Mouse (Mus musculus) liver, adult 2 months (tissue): Measurements from ENCODE around the gene Snhg11. TPM values are rescaled to one million over a fixed set of nuclear protein-coding genes. Genes with fewer than 3 reads are reported as not detected.

Experiments
- DNase-seq: peaks from one replicate; pipeline ENCODE4 v3.0.0-alpha.2; 2011; ENCODE audit warnings: low read depth, low spot score; ENCODE audit errors: extremely low read depth
- H3K27ac ChIP-seq: fragments of 200-500 bp; replicated peaks from 2 replicates; pipeline ENCODE4 v1.5.1; 2012; ENCODE audit warnings: low read depth, mild to moderate bottlenecking, control low read depth, inconsistent platforms, low read length; ENCODE audit not compliant: insufficient read depth
- H3K27me3 ChIP-seq: fragments of 200-500 bp; 2 replicates; pipeline ENCODE4 v1.6.1; 2012; ENCODE audit warnings: mild to moderate bottlenecking, moderate library complexity, low read length, inconsistent platforms; ENCODE audit not compliant: control insufficient read depth, insufficient read depth
- H3K36me3 ChIP-seq: fragments of 200-500 bp; 2 replicates; pipeline ENCODE4 v1.6.1; 2012; ENCODE audit warnings: low read length, inconsistent platforms; ENCODE audit not compliant: control insufficient read depth, insufficient read depth
- H3K4me1 ChIP-seq: fragments of 200-500 bp; 2 replicates; pipeline ENCODE4 v1.6.1; 2011; ENCODE audit warnings: low read length; ENCODE audit not compliant: control insufficient read depth, insufficient read depth
- H3K4me3 ChIP-seq: fragments of 200-500 bp; 2 replicates; pipeline ENCODE4 v1.5.1; 2011; ENCODE audit warnings: low read depth, mild to moderate bottlenecking, control low read depth, low read length, moderate library complexity; ENCODE audit not compliant: insufficient read depth
- H3K79me2 ChIP-seq: fragments of 200-500 bp; 2 replicates; pipeline ENCODE4 v1.6.1; 2012; ENCODE audit warnings: inconsistent platforms, mild to moderate bottlenecking, low read length, moderate library complexity; ENCODE audit not compliant: control insufficient read depth, insufficient read depth
- H3K9ac ChIP-seq: fragments of 200-500 bp; 2 replicates; pipeline ENCODE4 v1.6.1; 2012; ENCODE audit warnings: low read depth, mild to moderate bottlenecking, control low read depth, inconsistent platforms, low read length
- CTCF ChIP-seq: fragments of 200-500 bp; IDR thresholded peaks from 2 replicates; pipeline ENCODE4 v1.5.1; 2011; ENCODE audit warnings: low read depth, low read length, control low read depth
- POLR2A ChIP-seq: fragments of 200-500 bp; IDR thresholded peaks from 2 replicates; pipeline ENCODE4 v1.6.1; 2011; ENCODE audit warnings: low read length, control low read depth; ENCODE audit not compliant: insufficient read depth; ENCODE audit errors: extremely low read depth
- WGBS: fragments of 180-500 bp; shearing (Covaris S2); methylation state at CpG from one replicate; pipeline ENCODE4 v1.1.7; 2018; 5-methylcytosine and 5-hydroxymethylcytosine counted together
- polyA plus RNA-seq: library from polyadenylated mRNA; depleted of rRNA; stranded (reverse); fragments of >200 nt; gene quantifications from 2 replicates; pipeline ENCODE4 v1.2.3, GENCODE M21; 2012; rRNA removed
- total RNA-seq: library from RNA; depleted of rRNA; stranded (reverse); fragments of >200 nt; gene quantifications from 2 replicates; pipeline ENCODE4 v1.2.3, GENCODE M21; 2014; rRNA removed

Snhg11 gene
- total and polyA plus RNA-seq, 2 experiments = 0.92 to 3.5 TPM

DNA sequence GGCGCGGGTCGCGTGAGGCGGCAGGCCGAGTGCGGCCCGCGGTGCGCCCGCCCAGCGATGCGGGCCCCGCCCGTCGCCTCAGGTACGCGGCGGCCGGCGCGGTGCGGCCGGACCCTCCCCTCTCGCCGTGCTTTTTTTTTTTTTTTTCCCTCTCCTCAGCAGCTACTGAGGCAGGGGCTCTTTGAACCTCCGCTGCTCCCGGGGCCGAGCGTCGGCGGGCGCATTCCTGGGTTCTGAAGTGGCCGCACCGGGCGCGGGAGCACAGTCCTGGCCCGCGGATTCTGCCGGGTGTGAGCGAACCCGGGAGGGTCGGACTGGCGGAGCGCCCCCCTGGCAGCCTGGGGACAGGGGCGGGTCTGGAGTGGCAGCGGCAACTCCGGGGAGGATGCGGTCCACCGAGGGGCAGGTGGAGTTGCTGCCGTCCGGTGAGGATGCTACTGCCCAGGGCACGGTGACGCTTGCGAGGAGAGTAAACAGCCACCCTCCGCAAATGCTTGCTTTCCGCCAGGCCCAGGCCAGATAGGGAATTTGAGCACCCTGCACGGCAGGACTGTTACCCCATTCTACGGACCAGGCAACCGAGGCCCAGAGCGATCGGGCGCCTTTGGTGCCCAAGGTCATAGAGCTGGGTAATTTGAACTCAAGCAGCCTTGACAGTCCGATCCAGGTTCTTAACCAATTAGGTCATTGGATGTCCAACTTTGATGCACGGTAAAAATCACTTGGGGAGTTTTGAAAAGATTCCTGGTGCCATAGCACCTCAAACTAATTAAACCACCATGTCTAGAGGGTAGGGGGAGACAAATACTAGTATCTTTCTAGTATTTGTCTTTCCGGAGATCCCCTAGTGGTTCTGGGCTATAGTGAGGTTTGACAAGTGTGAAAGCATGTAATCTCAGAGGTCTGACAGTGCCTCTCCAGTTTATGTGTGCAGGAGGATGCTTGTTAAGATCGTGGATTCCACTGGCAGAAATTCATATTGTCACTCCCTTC lies 34.9 kb downstream of the Snhg11 start:
- peaks cover 13% of the 10 kb centered on the region for H3K4me1 ChIP-seq

DNA sequence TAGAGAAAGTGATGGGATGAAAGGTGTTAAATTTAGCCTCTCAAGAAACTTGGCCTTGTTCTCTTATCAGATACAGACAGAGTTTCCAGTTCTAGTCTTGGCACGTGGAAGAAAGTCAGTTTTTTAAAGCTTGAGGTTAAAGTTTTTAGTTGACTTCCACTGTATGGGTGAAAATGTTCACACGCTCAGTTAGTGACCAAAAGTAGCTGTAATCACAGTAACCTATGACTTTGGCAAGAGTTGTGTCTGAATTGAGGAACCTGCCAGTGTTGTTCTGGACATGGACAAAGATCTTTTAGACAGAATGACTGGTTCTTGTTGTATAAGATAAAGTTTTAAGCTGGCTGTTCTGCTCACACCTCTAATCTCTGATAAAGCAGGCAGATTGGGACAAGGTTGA lies 37.8 kb downstream of the Snhg11 start:
- Histone ChIP-seq H3K79me2 (peaks cover 17% of the 10 kb centered on the region; the same call in 1 of the 2 replicates), H3K4me3 (no peak overlapping the region), H3K4me1 (peaks cover 13% of the 10 kb centered on the region), H3K27ac (no peak overlapping the region), H3K9ac (no peak overlapping the region), H3K36me3 (no peaks in the 10 kb centered on the region), H3K27me3 (no peaks in the 10 kb centered on the region)
- TF ChIP-seq CTCF = no peak
- WGBS = 22% methylated on average over 2 of the region's 2 CpGs
- peak; percentile 65 for DNase-seq

More for the DNA sequence above, 34.9 kb downstream of the Snhg11 start:
- H3K27ac ChIP-seq = peak overlapping the region; percentile 75
- H3K36me3 ChIP-seq = no peaks in the 10 kb centered on the region
- peak overlapping the region; percentile 84 for H3K4me3 ChIP-seq
- TF ChIP-seq CTCF (no peak), POLR2A (no peak)
- peaks cover 12% of the 10 kb centered on the region; the same call in 1 of the 2 replicates for H3K79me2 ChIP-seq
- peak overlapping the region; percentile 94 for H3K9ac ChIP-seq
- DNase-seq = peak; percentile 38
- H3K27me3 ChIP-seq = no peaks in the 10 kb centered on the region
- WGBS = under 1% methylated on average over 65 of the region's 67 CpGs

DNA sequence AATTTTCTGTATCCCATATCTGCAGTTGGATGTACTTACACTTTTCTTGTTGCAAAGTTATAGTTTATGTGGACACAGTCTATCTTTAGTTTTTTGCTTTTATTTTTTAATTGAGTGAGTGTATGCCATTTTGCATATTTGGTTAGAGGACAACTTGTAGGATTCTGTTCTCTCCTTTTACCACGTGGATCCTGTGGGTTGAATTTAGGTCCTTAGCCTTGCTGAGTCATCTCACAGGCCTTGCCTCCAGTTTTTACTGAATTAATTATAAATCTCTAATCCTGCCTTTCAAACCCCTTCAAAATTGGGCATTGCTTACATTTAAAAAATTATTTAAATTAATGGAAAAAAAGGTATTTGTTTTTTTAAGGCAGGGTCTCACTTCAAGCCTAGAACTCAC lies 40.4 kb downstream of the Snhg11 start:
- DNase-seq = no peak
- WGBS = 74% methylated on average over 1 of the region's 1 CpGs
- Histone ChIP-seq H3K27ac (no peak overlapping the region), H3K4me1 (peaks cover 9% of the 10 kb centered on the region), H3K9ac (no peak overlapping the region), H3K36me3 (no peaks in the 10 kb centered on the region), H3K27me3 (no peaks in the 10 kb centered on the region), H3K4me3 (no peak overlapping the region), H3K79me2 (peaks cover 11% of the 10 kb centered on the region; the same call in 1 of the 2 replicates)
- TF ChIP-seq POLR2A (no peak), CTCF (no peak)

- Histone ChIP-seq H3K9ac (no peak overlapping the region), H3K4me3 (no peak overlapping the region), H3K36me3 (0 out of 2 replicates have a peak, but pooled peaks cover 3% of the 10 kb centered on the region), H3K27me3 (no peaks in the 10 kb centered on the region), H3K79me2 (peaks cover 7% of the 10 kb centered on the region; the same call in 1 of the 2 replicates), H3K27ac (no peak overlapping the region), H3K4me1 (peaks cover 7% of the 10 kb centered on the region)
- TF ChIP-seq POLR2A = no peak
- TF ChIP-seq CTCF = no peak
- DNase-seq = no peak
- WGBS = 100% methylated on average over 1 of the region's 1 CpGs
Measured at GRCm38 (mm10) chr2:158418663-158419062, 43.2 kb downstream of the Snhg11 start.

Other genes with a start within 250 kb of the Snhg11 start
- gene Tgm2, start 229.2 kb upstream of the Snhg11 start, total RNA-seq = 68.3 and 101 TPM in 2 replicates
- gene Tgm2, start 229.2 kb upstream of the Snhg11 start, polyA plus RNA-seq = 91.7 and 93.5 TPM in 2 replicates
- gene D630003M21Rik, start 146.4 kb upstream of the Snhg11 start, total RNA-seq = 0.40 and 0.46 TPM in 2 replicates
- gene D630003M21Rik, start 146.4 kb upstream of the Snhg11 start, polyA plus RNA-seq = 0.52 and 0.69 TPM in 2 replicates
- not detected in 2 replicates for gene Bpi, start 117.5 kb upstream of the Snhg11 start, total RNA-seq
- gene Bpi, start 117.5 kb upstream of the Snhg11 start, polyA plus RNA-seq = not detected in 2 replicates
- 66.8 and 85.7 TPM in 2 replicates for gene Lbp, start 69.1 kb upstream of the Snhg11 start, total RNA-seq
- gene Lbp, start 69.1 kb upstream of the Snhg11 start, polyA plus RNA-seq = 164 and 230 TPM in 2 replicates
- 9.7 and 9.9 TPM in 2 replicates for gene Ralgapb, start 34.2 kb downstream of the Snhg11 start, total RNA-seq
- 5.6 and 6.1 TPM in 2 replicates for gene Ralgapb, start 34.2 kb downstream of the Snhg11 start, polyA plus RNA-seq
- 0.47 TPM in 1 of 2 replicates, not detected in the other for gene Adig, start 127.0 kb downstream of the Snhg11 start, total RNA-seq
- gene Adig, start 127.0 kb downstream of the Snhg11 start, polyA plus RNA-seq = not detected in 2 replicates
- gene Arhgap40, start 137.2 kb downstream of the Snhg11 start, total RNA-seq = not detected in 2 replicates
- not detected in 2 replicates for gene Arhgap40, start 137.2 kb downstream of the Snhg11 start, polyA plus RNA-seq
- not detected in 2 replicates for gene Slc32a1, start 235.1 kb downstream of the Snhg11 start, total RNA-seq
- gene Slc32a1, start 235.1 kb downstream of the Snhg11 start, polyA plus RNA-seq = not detected in 2 replicates
- gene Actr5, start 249.2 kb downstream of the Snhg11 start, total RNA-seq = 6.3 and 6.9 TPM in 2 replicates
- gene Actr5, start 249.2 kb downstream of the Snhg11 start, polyA plus RNA-seq = 3.4 and 4.6 TPM in 2 replicates